Mouse (Mus musculus) hindbrain, embryonic 10.5 days (tissue): Measurements from ENCODE around the gene Mettl24. TPM values are rescaled to one million over a fixed set of nuclear protein-coding genes. Genes with fewer than 3 reads are reported as not detected.

Source experiments
- DNase-seq: peaks from one replicate; pipeline ENCODE4 v3.0.0-alpha.2; 2017; ENCODE audit warnings: low spot score
- H3K27ac ChIP-seq: fragments of 300-500 bp; sonication (generic); 2 replicates; pipeline ENCODE4 v1.5.1; 2016; ENCODE audit warnings: mild to moderate bottlenecking, moderate library complexity
- H3K27me3 ChIP-seq: fragments of 300-500 bp; sonication (generic); 2 replicates; pipeline ENCODE4 v1.6.1; 2016; ENCODE audit warnings: mild to moderate bottlenecking; ENCODE audit not compliant: poor library complexity, insufficient read depth, severe bottlenecking
- H3K36me3 ChIP-seq: fragments of 300-500 bp; sonication (generic); 2 replicates; pipeline ENCODE4 v1.6.1; 2016; ENCODE audit warnings: mild to moderate bottlenecking, moderate library complexity
- H3K4me1 ChIP-seq: fragments of 300-500 bp; sonication (generic); replicated peaks from 2 replicates; pipeline ENCODE4 v1.6.1; 2016; ENCODE audit warnings: mild to moderate bottlenecking
- H3K4me3 ChIP-seq: fragments of 300-500 bp; sonication (generic); 2 replicates; pipeline ENCODE4 v1.5.1; 2016; ENCODE audit warnings: mild to moderate bottlenecking, moderate library complexity
- H3K9me3 ChIP-seq: fragments of 300-500 bp; sonication (generic); 2 replicates; pipeline ENCODE4 v1.6.1; 2016; ENCODE audit warnings: mild to moderate bottlenecking, moderate library complexity
- WGBS: fragments of 180-500 bp; shearing (Covaris S2); methylation state at CpG from one replicate; pipeline ENCODE4 v1.1.7; 2016; 5-methylcytosine and 5-hydroxymethylcytosine counted together
- polyA plus RNA-seq: library from polyadenylated mRNA; unstranded; fragments of >200 nt; fragmentation: Nextera tagmentation; extraction: Ambion mirVana; gene quantifications from 2 replicates; pipeline ENCODE4 v1.2.1, GENCODE M21; 2016

Mettl24 gene
- polyA plus RNA-seq, 1 experiment from 2014 or later = 1.4 TPM

DNA sequence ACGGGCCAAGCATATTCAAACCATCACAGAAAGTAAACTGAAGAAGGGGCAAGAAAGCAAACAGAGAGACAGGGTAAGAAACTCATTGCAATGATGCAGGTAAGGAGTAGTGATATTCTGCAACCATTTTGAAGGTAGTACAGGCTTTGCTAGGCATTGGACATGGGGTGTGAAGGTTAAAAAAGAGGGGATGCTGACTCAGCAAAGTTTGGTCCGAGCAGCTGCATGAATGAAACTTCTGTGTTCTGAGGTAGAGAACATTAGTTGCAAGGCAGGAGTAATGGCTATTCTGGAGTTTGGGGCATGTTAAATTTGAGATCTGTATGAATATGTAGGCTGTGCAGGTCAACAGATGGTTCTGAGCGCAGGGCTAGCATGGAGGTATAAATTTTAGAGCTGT, 17.8 kb upstream of the Mettl24 start:
- no peak for DNase-seq

GRCm38 (mm10) chr10:40666943-40667342, 16.1 kb upstream of the Mettl24 start:
- no peak for DNase-seq

More for the DNA sequence above, 17.8 kb upstream of the Mettl24 start:
- Histone ChIP-seq H3K36me3 (no peaks in the 10 kb centered on the region), H3K27me3 (no peaks in the 10 kb centered on the region), H3K27ac (no peak overlapping the region), H3K4me1 (no peaks in the 10 kb centered on the region), H3K9me3 (no peaks in the 10 kb centered on the region), H3K4me3 (no peak overlapping the region)
- WGBS = 85% methylated on average over 3 of the region's 3 CpGs

DNA sequence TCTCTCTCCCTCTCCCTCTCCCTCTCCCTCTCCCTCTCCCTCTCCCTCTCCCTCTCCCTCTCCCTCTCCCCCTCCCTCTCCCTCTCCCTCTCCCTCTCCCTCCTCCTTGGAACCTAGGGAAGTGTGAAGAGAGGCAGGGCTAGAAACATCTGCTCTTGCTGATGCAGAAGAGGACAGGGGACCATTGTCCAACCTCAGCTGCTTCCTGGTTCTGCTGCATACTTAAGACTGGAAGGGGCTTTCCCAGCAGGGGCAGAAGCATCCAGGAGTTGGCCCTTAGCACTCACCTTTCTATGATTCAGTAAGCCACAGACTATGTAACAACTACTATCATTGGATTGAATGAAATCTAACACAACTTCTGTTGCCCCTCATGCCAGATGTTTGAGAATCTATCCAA, 14.4 kb upstream of the Mettl24 start:
- H3K27ac ChIP-seq = no peak overlapping the region
- no peak for DNase-seq
- H3K27me3 ChIP-seq = no peaks in the 10 kb centered on the region
- H3K4me3 ChIP-seq = no peak overlapping the region
- H3K9me3 ChIP-seq = no peaks in the 10 kb centered on the region
- H3K36me3 ChIP-seq = no peaks in the 10 kb centered on the region
- H3K4me1 ChIP-seq = peaks cover 10% of the 10 kb centered on the region

More at GRCm38 (mm10) chr10:40666943-40667342, 16.1 kb upstream of the Mettl24 start:
- Histone ChIP-seq H3K27ac (no peak overlapping the region), H3K9me3 (no peaks in the 10 kb centered on the region), H3K36me3 (no peaks in the 10 kb centered on the region), H3K4me3 (no peak overlapping the region), H3K4me1 (no peaks in the 10 kb centered on the region), H3K27me3 (no peaks in the 10 kb centered on the region)
- WGBS = 91% methylated on average over 1 of the region's 1 CpGs

- Histone ChIP-seq H3K4me3 (no peak overlapping the region), H3K9me3 (no peaks in the 10 kb centered on the region), H3K36me3 (no peaks in the 10 kb centered on the region), H3K4me1 (peaks cover 17% of the 10 kb centered on the region), H3K27ac (peak overlapping the region; percentile 70), H3K27me3 (no peaks in the 10 kb centered on the region)
- DNase-seq = no peak
- 46% methylated on average over 8 of the region's 8 CpGs for WGBS
Measured at GRCm38 (mm10) chr10:40672587-40673296, 10.3 kb upstream of the Mettl24 start.

DNA sequence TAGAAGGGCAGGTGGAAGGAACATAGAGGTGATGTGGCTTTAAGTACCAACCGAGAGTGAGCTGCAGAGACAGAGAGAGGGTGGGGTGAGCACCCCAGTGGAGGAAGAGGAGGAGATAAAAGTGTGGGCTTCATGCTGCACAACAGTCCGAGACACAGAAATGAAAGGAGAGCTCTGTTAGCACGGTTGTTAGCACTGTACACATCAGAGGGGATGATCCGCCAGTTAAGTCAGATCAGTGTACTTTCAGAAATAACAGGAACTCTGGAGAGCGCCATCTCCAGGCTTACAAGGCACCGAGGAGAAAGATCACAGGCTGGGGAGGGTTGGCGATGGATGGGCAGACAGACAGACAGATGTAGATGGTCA, 9.8 kb upstream of the Mettl24 start:
- DNase-seq = no peak
- H3K4me1 ChIP-seq = peaks cover 17% of the 10 kb centered on the region
- H3K27me3 ChIP-seq = no peaks in the 10 kb centered on the region
- no peak overlapping the region for H3K4me3 ChIP-seq
- H3K27ac ChIP-seq = peak overlapping the region; percentile 70
- no peaks in the 10 kb centered on the region for H3K9me3 ChIP-seq
- no peaks in the 10 kb centered on the region for H3K36me3 ChIP-seq
- 62% methylated on average over 7 of the region's 7 CpGs for WGBS

DNA sequence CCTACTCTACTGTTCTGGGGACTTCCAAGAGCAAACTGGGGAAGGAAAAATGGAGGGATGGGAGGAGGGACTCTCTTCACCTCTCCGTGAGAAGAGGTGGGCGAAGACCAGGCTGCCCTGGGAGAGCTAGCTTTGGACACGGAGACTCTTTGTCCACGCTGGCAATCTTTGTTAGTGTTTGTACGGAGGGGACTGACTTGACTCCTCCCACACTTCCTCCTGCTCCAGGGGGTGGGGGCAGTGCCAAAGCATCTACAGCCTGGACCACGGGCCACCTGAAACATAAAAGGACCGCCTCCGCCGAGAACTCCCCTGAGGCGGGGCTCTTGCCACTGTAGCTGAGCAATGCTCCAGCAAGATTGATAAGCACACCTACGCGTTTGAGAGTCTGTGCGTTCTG, 8.9 kb upstream of the Mettl24 start:
- H3K4me1 ChIP-seq = peaks cover 17% of the 10 kb centered on the region
- no peaks in the 10 kb centered on the region for H3K36me3 ChIP-seq
- DNase-seq = no peak
- no peaks in the 10 kb centered on the region for H3K27me3 ChIP-seq
- peak overlapping the region; percentile 79 for H3K27ac ChIP-seq
- peak overlapping the region; percentile 43 for H3K4me3 ChIP-seq
- no peaks in the 10 kb centered on the region for H3K9me3 ChIP-seq
- 8% methylated on average over 13 of the region's 13 CpGs for WGBS

- H3K4me3 ChIP-seq = no peak overlapping the region
- H3K9me3 ChIP-seq = no peaks in the 10 kb centered on the region
- 92% methylated on average over 7 of the region's 7 CpGs for WGBS
- H3K27ac ChIP-seq = no peak overlapping the region
- no peak for DNase-seq
- no peaks in the 10 kb centered on the region for H3K27me3 ChIP-seq
- H3K4me1 ChIP-seq = peaks cover 17% of the 10 kb centered on the region
- no peaks in the 10 kb centered on the region for H3K36me3 ChIP-seq
Measured at GRCm38 (mm10) chr10:40675921-40676320, 7.2 kb upstream of the Mettl24 start.

GRCm38 (mm10) chr10:40678477-40678876, 4.6 kb upstream of the Mettl24 start:
- H3K9me3 ChIP-seq = no peaks in the 10 kb centered on the region
- no peak for DNase-seq
- H3K27ac ChIP-seq = no peak overlapping the region
- peaks cover 15% of the 10 kb centered on the region for H3K27me3 ChIP-seq
- no peaks in the 10 kb centered on the region for H3K36me3 ChIP-seq
- H3K4me3 ChIP-seq = no peak overlapping the region
- H3K4me1 ChIP-seq = peaks cover 21% of the 10 kb centered on the region
- 80% methylated on average over 3 of the region's 3 CpGs for WGBS

DNA sequence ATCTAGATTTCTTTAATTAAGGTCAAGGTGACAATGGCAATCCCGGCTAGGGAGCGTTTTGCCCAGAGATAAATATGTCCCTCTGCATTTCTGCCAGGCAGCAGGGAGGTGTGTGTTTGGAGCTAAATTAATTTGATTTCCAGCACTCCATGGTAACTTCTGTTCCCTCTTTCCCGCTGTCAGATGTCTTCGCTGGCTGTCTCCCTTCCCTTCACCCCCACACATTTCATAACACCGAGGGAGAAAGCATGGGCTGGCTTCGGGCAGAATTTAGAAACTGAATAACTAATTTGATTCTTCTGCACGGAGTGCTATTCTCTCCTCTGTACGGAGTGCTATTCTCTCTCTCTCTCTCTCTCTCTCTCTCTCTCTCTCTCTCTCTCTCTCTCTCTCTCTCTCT, 612 bp upstream of the Mettl24 start:
- DNase-seq = no peak
- H3K27me3 ChIP-seq = peaks cover 24% of the 10 kb centered on the region
- H3K4me3 ChIP-seq = peak overlapping the region; percentile 69
- H3K9me3 ChIP-seq = no peaks in the 10 kb centered on the region
- peak overlapping the region; percentile 87; the same call in 1 of the 2 replicates for H3K27ac ChIP-seq
- no peaks in the 10 kb centered on the region for H3K36me3 ChIP-seq
- peaks cover 27% of the 10 kb centered on the region for H3K4me1 ChIP-seq
- 38% methylated on average over 8 of the region's 8 CpGs for WGBS

DNA sequence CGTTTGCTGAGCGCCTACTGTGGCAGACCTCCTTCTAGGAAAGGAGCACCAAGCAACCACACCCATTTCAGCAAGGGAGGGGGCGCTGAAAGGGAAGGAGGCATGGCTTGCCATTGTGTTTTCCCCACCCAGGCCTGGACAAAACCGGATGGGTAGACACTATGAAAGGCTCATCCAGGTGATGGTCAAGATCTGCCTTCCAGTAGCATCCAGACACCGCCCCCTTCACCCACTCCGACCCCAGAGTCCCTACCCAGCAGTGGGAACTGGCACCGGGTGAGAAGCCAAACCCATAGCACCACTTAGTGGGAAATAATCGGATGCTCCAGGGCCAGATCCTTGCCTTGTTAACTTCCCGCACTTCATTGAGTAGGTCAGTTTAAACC, 779 bp downstream of the Mettl24 start:
- Histone ChIP-seq H3K4me3 (peak overlapping the region; percentile 69), H3K27ac (peak overlapping the region; percentile 87; the same call in 1 of the 2 replicates), H3K9me3 (no peaks in the 10 kb centered on the region), H3K4me1 (peaks cover 27% of the 10 kb centered on the region), H3K27me3 (peaks cover 24% of the 10 kb centered on the region), H3K36me3 (no peaks in the 10 kb centered on the region)
- WGBS = 57% methylated on average over 9 of the region's 9 CpGs
- no peak for DNase-seq

DNA sequence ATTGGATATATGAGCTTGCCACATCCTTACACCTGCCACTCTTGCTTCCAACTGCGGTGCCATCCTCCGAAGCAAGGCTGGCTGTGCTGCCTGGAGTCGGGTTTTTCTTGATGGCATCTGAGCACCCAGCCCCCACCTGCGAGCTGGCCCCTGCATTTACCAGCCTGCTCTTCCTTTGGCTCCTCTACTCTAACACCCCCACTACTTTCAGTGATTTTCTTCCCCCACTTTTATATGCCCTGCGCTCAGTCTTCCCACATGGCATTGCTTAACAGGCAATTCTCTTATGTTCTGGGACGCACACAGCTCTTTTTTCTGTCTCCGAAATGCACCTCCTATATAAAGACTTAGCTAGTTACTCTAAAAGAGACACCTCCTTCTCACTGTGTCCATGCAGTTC, 1.2 kb downstream of the Mettl24 start:
- WGBS = 93% methylated on average over 7 of the region's 7 CpGs
- Histone ChIP-seq H3K27ac (no peak overlapping the region), H3K4me3 (no peak overlapping the region), H3K36me3 (no peaks in the 10 kb centered on the region), H3K27me3 (peaks cover 24% of the 10 kb centered on the region), H3K9me3 (no peaks in the 10 kb centered on the region), H3K4me1 (peaks cover 27% of the 10 kb centered on the region)
- no peak for DNase-seq

DNA sequence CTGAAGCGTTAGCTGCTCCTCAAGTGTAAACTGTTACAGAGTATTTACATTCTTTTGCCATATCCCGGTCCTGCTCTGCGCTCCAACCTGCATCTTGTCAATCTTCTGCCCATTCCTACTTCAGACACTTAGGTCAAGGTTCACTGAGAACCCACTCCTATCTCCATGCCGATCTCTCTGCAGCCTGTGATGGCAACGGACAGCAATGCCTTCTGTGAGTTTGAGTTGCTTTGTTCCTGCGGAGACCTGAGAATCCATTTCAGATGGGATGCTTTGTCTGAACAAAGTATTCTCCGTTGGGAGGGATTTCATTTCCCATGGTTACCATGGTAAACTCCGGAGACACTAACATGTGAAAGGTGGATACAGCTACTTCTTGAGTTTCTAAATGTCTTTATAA, 2.6 kb downstream of the Mettl24 start:
- no peaks in the 10 kb centered on the region for H3K36me3 ChIP-seq
- H3K27me3 ChIP-seq = peaks cover 24% of the 10 kb centered on the region
- no peaks in the 10 kb centered on the region for H3K9me3 ChIP-seq
- no peak for DNase-seq
- H3K4me3 ChIP-seq = no peak overlapping the region
- H3K27ac ChIP-seq = no peak overlapping the region
- H3K4me1 ChIP-seq = peaks cover 27% of the 10 kb centered on the region
- 38% methylated on average over 8 of the region's 8 CpGs for WGBS

DNA sequence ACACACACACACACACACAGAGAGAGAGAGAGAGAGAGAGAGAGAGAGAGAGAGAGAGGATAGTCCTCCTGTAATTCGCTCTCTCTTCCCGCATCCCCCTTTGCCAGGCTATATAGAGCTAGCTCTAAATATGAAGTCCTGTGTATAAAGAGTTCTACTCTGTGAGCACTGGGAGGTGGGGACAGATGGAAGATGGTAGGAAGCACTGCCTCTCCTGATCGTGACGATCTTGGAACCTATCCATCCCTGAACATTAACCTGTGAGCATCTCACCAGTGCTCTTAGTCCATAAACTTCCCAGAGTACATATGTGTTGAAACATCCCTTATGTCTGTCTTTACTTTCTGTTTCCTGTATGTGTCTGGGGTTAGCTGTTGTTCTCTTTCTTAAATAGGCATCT, 3.9 kb downstream of the Mettl24 start:
- H3K36me3 ChIP-seq = no peaks in the 10 kb centered on the region
- no peak overlapping the region for H3K27ac ChIP-seq
- 93% methylated on average over 4 of the region's 4 CpGs for WGBS

DNA sequence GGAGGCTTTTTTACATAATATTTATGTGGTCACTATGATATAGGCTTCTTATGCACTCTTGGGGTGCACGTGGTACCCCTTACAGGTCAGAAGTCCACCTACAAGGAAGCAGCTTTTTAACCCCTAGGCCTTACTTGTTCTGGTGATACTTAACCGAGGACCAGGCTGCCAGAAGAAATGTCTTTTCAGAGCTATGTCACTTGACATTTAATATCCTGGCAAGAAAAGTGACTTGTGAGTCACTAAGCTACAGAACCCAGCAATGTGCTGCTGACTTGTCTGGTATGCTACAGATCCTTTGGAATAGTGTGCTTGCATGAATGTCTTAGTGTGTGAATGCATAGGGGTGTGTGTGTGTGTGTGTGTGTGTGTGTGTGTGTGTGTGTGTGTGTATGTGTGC, 4.3 kb downstream of the Mettl24 start:
- 74% methylated on average over 2 of the region's 2 CpGs for WGBS
- no peaks in the 10 kb centered on the region for H3K36me3 ChIP-seq
- H3K4me3 ChIP-seq = no peak overlapping the region
- H3K27me3 ChIP-seq = peaks cover 16% of the 10 kb centered on the region; the same call in 1 of the 2 replicates
- H3K27ac ChIP-seq = no peak overlapping the region
- no peaks in the 10 kb centered on the region for H3K9me3 ChIP-seq
- peaks cover 26% of the 10 kb centered on the region for H3K4me1 ChIP-seq
- no peak for DNase-seq

More for the DNA sequence above, 3.9 kb downstream of the Mettl24 start:
- DNase-seq = no peak
- H3K27me3 ChIP-seq = peaks cover 20% of the 10 kb centered on the region
- no peaks in the 10 kb centered on the region for H3K9me3 ChIP-seq
- no peak overlapping the region for H3K4me3 ChIP-seq
- peaks cover 27% of the 10 kb centered on the region for H3K4me1 ChIP-seq
